Mouse (Mus musculus): Measurements from ENCODE around the gene Gm6904.

DNA sequence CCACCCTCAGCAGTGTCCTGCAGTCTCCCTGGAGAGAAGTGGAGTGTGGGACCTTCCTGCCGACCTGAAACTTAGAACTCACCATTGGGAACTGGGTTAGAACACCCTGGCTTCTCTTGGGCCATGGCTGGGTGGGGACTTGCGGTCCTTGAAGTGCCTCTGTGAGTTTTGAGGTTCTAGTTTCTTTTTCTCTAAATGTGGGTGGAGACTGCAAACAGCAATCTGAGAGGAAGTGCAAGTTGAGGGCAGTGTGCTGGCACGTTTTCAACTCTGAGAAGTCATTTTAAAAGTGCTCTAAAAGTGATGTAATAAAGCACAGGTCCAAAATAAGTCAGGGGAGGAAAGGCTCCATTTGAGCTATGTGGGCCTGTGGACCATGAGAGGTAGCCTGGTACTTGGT, at the start of gene Gm6904:
- TF ChIP-seq CTCF (IDR thresholded peaks at IDR 0.05; ENCODE audit: low read depth) (no peak), EP300 (IDR thresholded peaks at IDR 0.05; ENCODE audit: low read depth) (no peak)

Data from heart, postnatal 0 days (tissue).